Mouse (Mus musculus): ENCODE results near the gene Stx1b.

DNA sequence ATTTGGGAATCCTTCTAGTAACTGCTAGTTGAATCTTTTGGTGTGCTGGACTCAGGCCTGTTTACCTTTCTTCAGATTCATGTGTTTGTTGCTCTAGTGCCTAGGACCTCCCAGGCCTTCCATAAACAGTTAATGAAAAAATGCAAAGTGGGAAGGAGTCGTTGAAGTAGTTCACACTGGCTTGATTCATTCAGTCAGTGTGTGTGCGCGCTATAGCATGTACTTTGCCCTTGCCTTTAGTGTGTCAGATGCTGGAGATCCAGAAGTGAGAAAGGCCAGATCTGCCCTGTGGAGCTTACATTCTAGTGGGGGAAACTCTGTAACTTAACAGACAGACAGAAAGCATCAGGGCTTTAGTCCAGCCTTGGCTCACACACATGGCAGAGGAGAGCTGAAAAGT, 63.9 kb downstream of the Stx1b start:
- TF ChIP-seq CTCF (IDR thresholded peaks at IDR 0.05; ENCODE audit: low read depth, low read length) (no peak), TAL1 (conservative IDR thresholded peaks at IDR 0.05; ENCODE audit: low read depth, low read length) (no peak), GATA1 (IDR thresholded peaks at IDR 0.05; ENCODE audit: borderline replicate concordance, low read length) (no peak)
